Mouse (Mus musculus): Measurements from ENCODE around the gene Gm11567.

GRCm38 (mm10) chr11:99907620-99908019, 28.6 kb downstream of the Gm11567 start, which contains the start of gene Krtap31-1:
- TF ChIP-seq POLR2A (IDR thresholded peaks at IDR 0.05; ENCODE audit: borderline replicate concordance, insufficient read depth, low read length) (no peak), CTCF (IDR thresholded peaks at IDR 0.05; ENCODE audit: borderline replicate concordance, insufficient read depth, low read depth, low read length) (no peak)
